Mouse (Mus musculus): ENCODE data around the gene Slc29a1. TPM values are rescaled to one million over a fixed set of nuclear protein-coding genes. Genes with fewer than 3 reads are reported as not detected.

Gene Slc29a1
- polyA plus RNA-seq, 1 experiment: 132 TPM

DNA sequence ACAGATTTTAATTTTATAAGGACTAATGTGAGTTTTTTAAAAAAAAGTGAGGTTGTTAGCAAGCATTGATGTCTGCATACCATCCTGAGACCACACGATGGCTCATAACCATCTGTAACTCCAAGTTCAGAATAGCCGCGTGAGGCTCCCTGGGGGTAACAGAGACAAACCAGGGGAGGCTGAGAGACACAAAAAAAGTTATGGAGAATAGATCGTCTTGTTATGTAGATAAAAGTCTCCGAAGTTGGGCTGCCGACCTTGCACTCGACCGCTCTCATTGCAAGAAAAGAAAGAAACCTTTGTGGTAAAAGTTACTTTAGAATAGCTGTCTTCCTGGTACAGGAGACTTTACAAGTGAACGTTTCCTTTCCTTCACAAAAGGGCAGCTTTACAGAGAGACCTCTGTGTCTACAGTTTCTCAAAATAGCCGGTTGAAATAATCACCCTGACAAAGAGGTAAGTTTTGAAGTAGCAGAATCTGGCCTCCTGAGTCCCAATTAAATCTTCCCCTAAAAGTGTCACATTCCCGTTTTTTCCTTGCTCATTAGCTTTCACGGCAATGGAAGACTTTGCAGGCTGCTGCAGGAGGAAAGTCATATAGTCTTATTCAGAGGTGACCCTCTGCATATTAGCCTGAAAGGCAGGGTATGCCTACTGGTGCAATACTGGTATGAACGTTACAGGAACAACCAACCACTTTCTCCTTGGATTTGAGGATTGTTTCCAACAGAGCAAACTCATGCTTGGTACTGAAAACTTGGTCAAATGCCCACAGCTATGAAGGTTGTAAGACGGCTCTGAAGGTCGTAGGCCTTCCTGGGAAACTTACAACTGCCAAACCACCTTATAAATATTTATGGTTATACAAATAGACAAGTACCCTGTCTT, 7.8 kb upstream of the Slc29a1 start:
- H3K27ac ChIP-seq (ENCODE audit: insufficient read depth, low read length): peak overlapping the region; percentile 100
- H3K4me1 ChIP-seq (ENCODE audit: control insufficient read depth, insufficient read depth, low read length): peaks cover 8% of the 10 kb centered on the region
- H3K9ac ChIP-seq (ENCODE audit: low read depth, poor library complexity, severe bottlenecking): no peak overlapping the region
- H3K27me3 ChIP-seq (ENCODE audit: control insufficient read depth, insufficient read depth, low read length, poor library complexity, severe bottlenecking): no peaks in the 10 kb centered on the region
- H3K4me3 ChIP-seq (ENCODE audit: low read depth, low read length): no peak overlapping the region
- no peaks in the 10 kb centered on the region for H3K9me3 ChIP-seq (replicated peaks; ENCODE audit: control insufficient read depth, insufficient read depth, low read length, poor library complexity, severe bottlenecking)
- no peaks in the 10 kb centered on the region for H3K36me3 ChIP-seq (ENCODE audit: control insufficient read depth, insufficient read depth, low read length, poor library complexity, severe bottlenecking)
- TF ChIP-seq POLR2A (IDR thresholded peaks at IDR 0.05; ENCODE audit: insufficient read depth, low read length): no peak
- TF ChIP-seq EP300 (IDR thresholded peaks at IDR 0.05; ENCODE audit: insufficient read depth, low read depth, low read length): peak; percentile 95

DNA sequence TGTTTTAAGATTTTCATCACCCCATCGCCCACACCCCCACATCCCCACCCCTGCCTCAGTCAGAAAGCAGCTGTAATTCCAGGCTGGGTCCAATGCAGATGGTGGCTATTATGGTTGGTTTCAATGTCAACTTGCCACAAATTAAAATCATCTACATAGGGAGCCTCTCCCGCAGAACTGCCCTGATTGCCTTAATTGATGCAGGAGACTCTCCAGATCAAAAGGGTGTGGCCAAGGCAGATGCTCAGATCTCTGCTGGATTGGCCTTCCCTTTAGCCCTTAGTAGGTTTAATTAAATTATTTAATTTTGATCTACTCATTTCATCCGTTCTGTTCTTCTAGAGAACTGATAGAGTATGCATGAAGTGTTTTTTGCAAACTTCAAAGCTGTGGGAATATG, 3.6 kb upstream of the Slc29a1 start:
- no peaks in the 10 kb centered on the region for H3K27me3 ChIP-seq (ENCODE audit: control insufficient read depth, insufficient read depth, low read length, poor library complexity, severe bottlenecking)
- TF ChIP-seq EP300 (IDR thresholded peaks at IDR 0.05; ENCODE audit: insufficient read depth, low read depth, low read length) (no peak), CTCF (IDR thresholded peaks at IDR 0.05; ENCODE audit: low read depth, low read length) (no peak), POLR2A (IDR thresholded peaks at IDR 0.05; ENCODE audit: insufficient read depth, low read length) (no peak)
- no peaks in the 10 kb centered on the region for H3K36me3 ChIP-seq (ENCODE audit: control insufficient read depth, insufficient read depth, low read length, poor library complexity, severe bottlenecking)

DNA sequence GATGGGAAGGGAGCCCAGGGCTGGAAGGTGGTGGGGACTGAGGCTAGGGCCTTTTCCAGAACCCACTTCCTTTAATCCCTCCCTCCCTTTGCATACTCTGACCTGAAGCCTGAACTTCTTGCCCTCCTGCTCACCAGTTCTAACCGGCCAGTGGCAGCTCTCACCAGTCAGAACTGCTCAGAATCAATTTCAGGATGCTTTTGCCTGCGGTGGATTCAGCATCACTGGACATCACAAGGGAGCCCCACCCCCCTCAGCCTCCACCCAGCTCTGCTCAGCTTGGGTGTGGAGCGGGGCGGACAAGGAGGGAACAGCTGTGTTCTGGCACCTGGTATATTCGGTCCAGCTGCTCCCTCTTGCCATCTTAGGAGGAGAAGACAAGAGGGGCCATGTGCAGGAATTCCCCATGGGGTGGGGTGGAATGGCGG, 2.5 kb upstream of the Slc29a1 start, which contains the start of gene Mymx:
Gene Mymx (minus strand): TSS at position 226 of the 428 bp plus-strand sequence.
- H3K9me3 ChIP-seq (replicated peaks; ENCODE audit: control insufficient read depth, insufficient read depth, low read length, poor library complexity, severe bottlenecking): no peaks in the 10 kb centered on the region
- H3K4me3 ChIP-seq (ENCODE audit: low read depth, low read length): peak within 1 kb of the TSS; percentile 63
- TF ChIP-seq EP300 (IDR thresholded peaks at IDR 0.05; ENCODE audit: insufficient read depth, low read depth, low read length): peak; percentile 100
- TF ChIP-seq CTCF (IDR thresholded peaks at IDR 0.05; ENCODE audit: low read depth, low read length): no peak
- peaks cover 2% of the 10 kb centered on the region for H3K4me1 ChIP-seq (ENCODE audit: control insufficient read depth, insufficient read depth, low read length)
- peak within 1 kb of the TSS; percentile 96 for H3K27ac ChIP-seq (ENCODE audit: insufficient read depth, low read length)
- no peaks in the 10 kb centered on the region for H3K27me3 ChIP-seq (ENCODE audit: control insufficient read depth, insufficient read depth, low read length, poor library complexity, severe bottlenecking)
- H3K36me3 ChIP-seq (ENCODE audit: control insufficient read depth, insufficient read depth, low read length, poor library complexity, severe bottlenecking): no peaks in the 10 kb centered on the region
- H3K9ac ChIP-seq (ENCODE audit: low read depth, poor library complexity, severe bottlenecking): peak within 1 kb of the TSS; percentile 76

More for the DNA sequence above, 3.6 kb upstream of the Slc29a1 start:
- H3K4me1 ChIP-seq (ENCODE audit: control insufficient read depth, insufficient read depth, low read length): peaks cover 2% of the 10 kb centered on the region
- peak overlapping the region; percentile 7; the same call in 1 of the 2 replicates for H3K9ac ChIP-seq (ENCODE audit: low read depth, poor library complexity, severe bottlenecking)
- no peak overlapping the region for H3K27ac ChIP-seq (ENCODE audit: insufficient read depth, low read length)
- H3K9me3 ChIP-seq (replicated peaks; ENCODE audit: control insufficient read depth, insufficient read depth, low read length, poor library complexity, severe bottlenecking): no peaks in the 10 kb centered on the region
- no peak overlapping the region for H3K4me3 ChIP-seq (ENCODE audit: low read depth, low read length)

GRCm38 (mm10) chr17:45601325-45601724, 1.9 kb upstream of the Slc29a1 start:
- H3K4me3 ChIP-seq (ENCODE audit: low read depth, low read length): peak overlapping the region; percentile 63
- TF ChIP-seq EP300 (IDR thresholded peaks at IDR 0.05; ENCODE audit: insufficient read depth, low read depth, low read length) (no peak), POLR2A (IDR thresholded peaks at IDR 0.05; ENCODE audit: insufficient read depth, low read length) (no peak), CTCF (IDR thresholded peaks at IDR 0.05; ENCODE audit: low read depth, low read length) (no peak)
- peaks cover 2% of the 10 kb centered on the region for H3K4me1 ChIP-seq (ENCODE audit: control insufficient read depth, insufficient read depth, low read length)
- H3K27me3 ChIP-seq (ENCODE audit: control insufficient read depth, insufficient read depth, low read length, poor library complexity, severe bottlenecking): no peaks in the 10 kb centered on the region
- peak overlapping the region; percentile 76 for H3K9ac ChIP-seq (ENCODE audit: low read depth, poor library complexity, severe bottlenecking)
- H3K27ac ChIP-seq (ENCODE audit: insufficient read depth, low read length): peak overlapping the region; percentile 87
- H3K36me3 ChIP-seq (ENCODE audit: control insufficient read depth, insufficient read depth, low read length, poor library complexity, severe bottlenecking): no peaks in the 10 kb centered on the region
- H3K9me3 ChIP-seq (replicated peaks; ENCODE audit: control insufficient read depth, insufficient read depth, low read length, poor library complexity, severe bottlenecking): no peaks in the 10 kb centered on the region

DNA sequence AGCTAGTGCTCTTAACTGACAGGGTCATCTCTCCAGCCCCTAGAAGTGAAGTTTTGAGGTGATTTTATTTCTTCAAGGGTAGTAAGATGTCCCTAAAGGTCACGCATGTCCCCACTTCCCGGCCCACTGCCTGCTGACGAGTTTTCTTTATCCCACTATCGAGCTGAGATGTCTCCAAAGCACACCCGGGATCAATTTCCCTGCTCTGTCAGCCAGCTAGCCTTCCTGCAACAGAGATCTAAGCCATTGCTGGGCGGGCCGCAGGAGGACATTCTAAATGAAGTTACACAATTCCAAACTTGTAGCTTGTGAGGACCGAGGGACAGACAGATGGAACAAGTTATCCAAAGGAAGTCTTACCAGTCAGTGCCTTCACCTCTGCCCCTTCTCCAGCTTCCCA, 861 bp upstream of the Slc29a1 start:
- Histone ChIP-seq H3K27ac (ENCODE audit: insufficient read depth, low read length) (peak overlapping the region; percentile 87), H3K4me3 (ENCODE audit: low read depth, low read length) (peak overlapping the region; percentile 63), H3K36me3 (ENCODE audit: control insufficient read depth, insufficient read depth, low read length, poor library complexity, severe bottlenecking) (no peaks in the 10 kb centered on the region), H3K9ac (ENCODE audit: low read depth, poor library complexity, severe bottlenecking) (peak overlapping the region; percentile 76), H3K9me3 (replicated peaks; ENCODE audit: control insufficient read depth, insufficient read depth, low read length, poor library complexity, severe bottlenecking) (no peaks in the 10 kb centered on the region), H3K27me3 (ENCODE audit: control insufficient read depth, insufficient read depth, low read length, poor library complexity, severe bottlenecking) (no peaks in the 10 kb centered on the region), H3K4me1 (ENCODE audit: control insufficient read depth, insufficient read depth, low read length) (peaks cover 2% of the 10 kb centered on the region)
- TF ChIP-seq POLR2A (IDR thresholded peaks at IDR 0.05; ENCODE audit: insufficient read depth, low read length): no peak
- no peak for TF ChIP-seq CTCF (IDR thresholded peaks at IDR 0.05; ENCODE audit: low read depth, low read length)
- TF ChIP-seq EP300 (IDR thresholded peaks at IDR 0.05; ENCODE audit: insufficient read depth, low read depth, low read length): no peak

DNA sequence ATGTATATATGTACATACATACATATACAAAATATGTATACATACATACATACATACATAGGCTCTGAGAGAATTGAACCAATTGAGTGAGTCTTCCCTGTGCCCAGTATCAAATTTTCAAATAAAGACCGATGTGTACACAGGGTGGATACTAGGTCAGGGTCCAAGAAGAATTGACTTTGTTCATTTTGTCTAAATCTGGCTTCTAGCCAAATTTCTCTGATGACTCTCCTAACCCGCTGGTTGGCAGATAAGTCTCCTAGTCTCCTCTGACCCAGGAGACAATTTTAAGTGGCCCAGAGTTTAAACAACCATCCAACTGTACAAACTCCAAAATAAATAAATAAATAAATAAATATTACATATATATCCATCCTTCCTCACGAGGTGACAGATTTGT, 515 bp downstream of the Slc29a1 start:
- Histone ChIP-seq H3K36me3 (ENCODE audit: control insufficient read depth, insufficient read depth, low read length, poor library complexity, severe bottlenecking) (no peaks in the 10 kb centered on the region), H3K9ac (ENCODE audit: low read depth, poor library complexity, severe bottlenecking) (peak overlapping the region; percentile 76), H3K27ac (ENCODE audit: insufficient read depth, low read length) (no peak overlapping the region), H3K4me3 (ENCODE audit: low read depth, low read length) (peak overlapping the region; percentile 63), H3K4me1 (ENCODE audit: control insufficient read depth, insufficient read depth, low read length) (peaks cover 2% of the 10 kb centered on the region), H3K9me3 (replicated peaks; ENCODE audit: control insufficient read depth, insufficient read depth, low read length, poor library complexity, severe bottlenecking) (no peaks in the 10 kb centered on the region), H3K27me3 (ENCODE audit: control insufficient read depth, insufficient read depth, low read length, poor library complexity, severe bottlenecking) (no peaks in the 10 kb centered on the region)
- TF ChIP-seq CTCF (IDR thresholded peaks at IDR 0.05; ENCODE audit: low read depth, low read length) (no peak), EP300 (IDR thresholded peaks at IDR 0.05; ENCODE audit: insufficient read depth, low read depth, low read length) (no peak), POLR2A (IDR thresholded peaks at IDR 0.05; ENCODE audit: insufficient read depth, low read length) (no peak)

All from ES-Bruce4 (cell line).